Mouse (Mus musculus) liver, embryonic 14.5 days (tissue): ENCODE results near the gene Med13l. TPM values are rescaled to one million over a fixed set of nuclear protein-coding genes. Genes with fewer than 3 reads are reported as not detected.
A peak's percentile ranks its signal among the peaks of the same experiment; 100 is the strongest.

Experiments used
- ATAC-seq: fragments of 200-750 bp; cut with Nextera tagmentation; 2 replicates; pipeline ENCODE4 v1.8.0; 2017; ENCODE audit warnings: moderate number of reproducible peaks, mild to moderate bottlenecking, moderate library complexity; ENCODE audit not compliant: insufficient read depth
- DNase-seq, 3 experiments: peaks; one replicate each; pipeline ENCODE4 v3.0.0-alpha.2; 2012 to 2013; ENCODE audit warnings: low read depth in 3 of 3, low spot score in 3 of 3
- H3K27ac ChIP-seq: fragments of 300-500 bp; sonication (generic); 2 replicates; pipeline ENCODE4 v1.5.1; 2014; ENCODE audit warnings: moderate library complexity, mild to moderate bottlenecking, control low read depth, inconsistent platforms
- H3K27me3 ChIP-seq: fragments of 300-500 bp; sonication (generic); 2 replicates; pipeline ENCODE4 v1.6.1; 2014; ENCODE audit warnings: mild to moderate bottlenecking, low read length, moderate library complexity; ENCODE audit not compliant: control insufficient read depth, insufficient read depth
- H3K36me3 ChIP-seq: fragments of 300-500 bp; sonication (generic); replicated peaks from 2 replicates; pipeline ENCODE4 v1.6.1; 2014; ENCODE audit warnings: low read depth; ENCODE audit not compliant: control insufficient read depth, insufficient read depth
- H3K4me1 ChIP-seq, 2 experiments: fragments of 200-500 bp in 1 of 2; fragments of 300-500 bp in 1 of 2; sonication (generic) in 1 of 2; replicated peaks; 2 replicates each; pipeline ENCODE4 v1.6.1; 2012 to 2014; ENCODE audit warnings: antibody characterized with exemption in 1 of 2, inconsistent platforms in 1 of 2, low read length in 1 of 2; ENCODE audit not compliant: control insufficient read depth in 2 of 2, insufficient read depth in 2 of 2
- H3K4me2 ChIP-seq: fragments of 300-500 bp; sonication (generic); 2 replicates; pipeline ENCODE4 v1.6.1; 2014; ENCODE audit warnings: low read depth, mild to moderate bottlenecking, control low read depth, moderate library complexity
- H3K4me3 ChIP-seq, 2 experiments: fragments of 200-500 bp in 1 of 2; fragments of 300-500 bp in 1 of 2; sonication (generic) in 1 of 2; 2 replicates each; pipeline ENCODE4 v1.5.1; 2012 to 2014; ENCODE audit warnings: low read depth in 2 of 2, low read length in 2 of 2, mild to moderate bottlenecking in 2 of 2, control low read depth in 1 of 2, inconsistent platforms in 1 of 2, moderate library complexity in 1 of 2; ENCODE audit not compliant: insufficient read depth in 1 of 2
- H3K9ac ChIP-seq: fragments of 300-500 bp; sonication (generic); replicated peaks from 2 replicates; pipeline ENCODE4 v1.6.1; 2014; ENCODE audit warnings: mild to moderate bottlenecking, control low read depth, moderate library complexity
- H3K9me3 ChIP-seq: fragments of 300-500 bp; sonication (generic); 2 replicates; pipeline ENCODE4 v1.6.1; 2016; ENCODE audit warnings: low read length, mixed read lengths; ENCODE audit not compliant: control insufficient read depth
- CTCF ChIP-seq: IDR thresholded peaks from 2 replicates; pipeline ENCODE4 v1.5.1; 2016; ENCODE audit warnings: antibody characterized with exemption, low read depth, control low read depth
- EP300 ChIP-seq: IDR thresholded peaks from 2 replicates; pipeline ENCODE4 v1.6.1; 2016; ENCODE audit warnings: antibody characterized with exemption, low read depth
- WGBS: fragments of 180-500 bp; shearing (Covaris S2); extraction: QIAGEN DNeasy Blood & Tissue Kit; methylation state at CpG from one replicate; pipeline ENCODE4 v1.1.7; 2014; ENCODE audit not compliant: insufficient replicate concordance; 5-methylcytosine and 5-hydroxymethylcytosine counted together
- polyA plus RNA-seq, 2 experiments: library from polyadenylated mRNA; depleted of rRNA in 1 of 2; stranded (reverse) in 1 of 2; unstranded in 1 of 2; fragments of >200 nt; fragmentation: Nextera tagmentation in 1 of 2; extraction: Ambion mirVana in 1 of 2; gene quantifications; 2 replicates each; pipeline versions ENCODE4 v1.2.1 to v1.2.3; 2012 to 2014

The Med13l gene
- polyA plus RNA-seq, 2 experiments: 6.4 to 9.9 TPM

GRCm38 (mm10) chr5:118812947-118813401, 252.5 kb downstream of the Med13l start:
- Histone ChIP-seq H3K9me3 (no peaks in the 10 kb centered on the region), H3K27ac (no peak overlapping the region), H3K9ac (no peak overlapping the region), H3K4me3 (no peak overlapping the region), H3K4me1 (no peaks in the 10 kb centered on the region), H3K27me3 (no peaks in the 10 kb centered on the region), H3K4me2 (no peak overlapping the region), H3K36me3 (no peaks in the 10 kb centered on the region)
- no peak for DNase-seq
- no peak for ATAC-seq
- WGBS: 40% methylated on average over 7 of the region's 7 CpGs
- no peak for TF ChIP-seq EP300
- TF ChIP-seq CTCF: no peak

GRCm38 (mm10) chr5:118814052-118814451, 253.6 kb downstream of the Med13l start:
- H3K27me3 ChIP-seq: no peaks in the 10 kb centered on the region
- TF ChIP-seq EP300 (no peak), CTCF (peak; percentile 61)
- no peaks in the 10 kb centered on the region for H3K9me3 ChIP-seq
- no peak overlapping the region for H3K4me3 ChIP-seq
- 45% methylated on average over 6 of the region's 6 CpGs for WGBS
- H3K4me2 ChIP-seq: no peak overlapping the region
- H3K4me1 ChIP-seq: no peaks in the 10 kb centered on the region
- DNase-seq: peak in 1 of 3 experiments; percentile 4
- H3K36me3 ChIP-seq: no peaks in the 10 kb centered on the region
- H3K9ac ChIP-seq: no peak overlapping the region
- ATAC-seq: no peak
- no peak overlapping the region for H3K27ac ChIP-seq
